Mouse (Mus musculus) forebrain, embryonic 11.5 days (tissue): Measurements from ENCODE around the gene Cacnb4. TPM values are rescaled to one million over a fixed set of nuclear protein-coding genes. Genes with fewer than 3 reads are reported as not detected.

ENCODE experiments used
- ATAC-seq: fragments of 200-750 bp; cut with Nextera tagmentation; replicated peaks from 2 replicates; pipeline ENCODE4 v1.8.0; 2017; ENCODE audit warnings: moderate TSS enrichment; ENCODE audit not compliant: low FRiP score
- DNase-seq: peaks from one replicate; pipeline ENCODE4 v3.0.0-alpha.2; 2017; ENCODE audit warnings: low spot score
- H3K27ac ChIP-seq: fragments of 300-500 bp; sonication (generic); 2 replicates; pipeline ENCODE4 v1.5.1; 2014; ENCODE audit warnings: low read depth, low read length
- H3K27me3 ChIP-seq: fragments of 300-500 bp; sonication (generic); 2 replicates; pipeline ENCODE4 v1.6.1; 2014; ENCODE audit warnings: mild to moderate bottlenecking, low read length, mixed read lengths; ENCODE audit not compliant: control insufficient read depth, insufficient read depth
- H3K36me3 ChIP-seq: fragments of 300-500 bp; sonication (generic); 2 replicates; pipeline ENCODE4 v1.6.1; 2014; ENCODE audit warnings: mild to moderate bottlenecking, low read length, moderate library complexity, mixed read lengths; ENCODE audit not compliant: control insufficient read depth, insufficient read depth
- H3K4me1 ChIP-seq: fragments of 300-500 bp; sonication (generic); replicated peaks from 2 replicates; pipeline ENCODE4 v1.6.1; 2014; ENCODE audit warnings: low read length, mixed read lengths; ENCODE audit not compliant: control insufficient read depth, insufficient read depth
- H3K4me2 ChIP-seq: fragments of 300-500 bp; sonication (generic); 2 replicates; pipeline ENCODE4 v1.6.1; 2014; ENCODE audit warnings: low read depth, mild to moderate bottlenecking, low read length, moderate library complexity, mixed read lengths; ENCODE audit not compliant: severe bottlenecking
- H3K4me3 ChIP-seq: fragments of 300-500 bp; sonication (generic); 2 replicates; pipeline ENCODE4 v1.5.1; 2014; ENCODE audit warnings: low read depth, low read length
- H3K9ac ChIP-seq: fragments of 300-500 bp; sonication (generic); 2 replicates; pipeline ENCODE4 v1.6.1; 2014; ENCODE audit warnings: low read length
- H3K9me3 ChIP-seq: fragments of 300-500 bp; sonication (generic); 2 replicates; pipeline ENCODE4 v1.6.1; 2016; ENCODE audit warnings: low read length, mixed read lengths; ENCODE audit not compliant: control insufficient read depth
- WGBS: fragments of 180-500 bp; shearing (Covaris S2); extraction: QIAGEN DNeasy Blood & Tissue Kit; methylation state at CpG from one replicate; pipeline ENCODE4 v1.1.7; 2014; 5-methylcytosine and 5-hydroxymethylcytosine counted together
- polyA plus RNA-seq: library from polyadenylated mRNA; unstranded; fragments of >200 nt; fragmentation: Nextera tagmentation; extraction: Ambion mirVana; gene quantifications from 2 replicates; pipeline ENCODE4 v1.2.1, GENCODE M21; 2014

Gene Cacnb4
- polyA plus RNA-seq, 1 experiment from 2014 or later: 2.6 TPM

DNA sequence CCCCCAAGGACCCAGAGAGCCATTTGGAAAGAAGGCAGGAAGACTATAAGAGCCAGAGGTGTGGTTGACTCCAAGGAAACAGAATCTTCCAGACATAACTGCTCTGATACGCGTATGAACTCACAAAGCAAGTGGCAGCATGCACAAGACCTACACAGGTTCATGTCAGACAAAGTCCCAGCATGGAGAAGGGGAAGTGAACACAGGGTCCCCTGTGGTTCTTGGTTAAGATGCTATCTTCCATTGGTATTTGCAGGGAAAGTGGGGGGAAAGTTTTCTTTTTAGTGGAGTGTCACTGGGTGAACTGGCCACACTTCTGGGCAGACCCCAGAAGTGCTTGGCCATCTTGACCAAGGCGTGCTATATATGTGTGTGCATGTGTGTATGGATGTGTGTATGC lies 128.2 kb downstream of the Cacnb4 start:
- ATAC-seq: no peak
- Histone ChIP-seq H3K4me2 (no peak overlapping the region), H3K9me3 (no peaks in the 10 kb centered on the region), H3K4me3 (no peak overlapping the region), H3K27me3 (no peaks in the 10 kb centered on the region), H3K4me1 (no peaks in the 10 kb centered on the region), H3K9ac (no peak overlapping the region), H3K36me3 (no peaks in the 10 kb centered on the region), H3K27ac (no peak overlapping the region)
- no peak for DNase-seq
- 96% methylated on average over 3 of the region's 3 CpGs for WGBS

DNA sequence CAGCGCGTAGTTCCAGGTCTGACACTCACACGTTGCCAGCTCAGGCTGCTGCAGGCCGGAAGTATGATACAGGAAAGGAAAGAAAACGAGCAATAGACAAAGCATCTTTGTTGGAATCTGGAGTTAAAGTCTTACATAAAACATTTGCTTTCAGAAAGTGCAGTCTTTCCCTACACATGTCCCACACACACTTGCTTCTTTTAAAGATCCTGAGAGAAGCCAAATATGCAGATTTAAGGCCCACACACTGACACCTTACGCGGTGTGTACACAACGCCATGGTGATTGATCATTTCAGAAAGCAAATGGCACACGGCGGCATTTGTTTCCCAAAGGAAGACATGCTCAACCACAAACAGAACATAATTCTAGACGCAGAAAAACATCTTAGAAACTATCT lies 129.3 kb downstream of the Cacnb4 start:
- DNase-seq: no peak
- Histone ChIP-seq H3K4me1 (no peaks in the 10 kb centered on the region; the same call in 1 of the 2 replicates), H3K27ac (no peak overlapping the region), H3K9ac (no peak overlapping the region), H3K4me2 (no peak overlapping the region), H3K36me3 (no peaks in the 10 kb centered on the region), H3K27me3 (no peaks in the 10 kb centered on the region), H3K4me3 (no peak overlapping the region), H3K9me3 (no peaks in the 10 kb centered on the region)
- no peak for ATAC-seq
- WGBS: 91% methylated on average over 11 of the region's 11 CpGs

DNA sequence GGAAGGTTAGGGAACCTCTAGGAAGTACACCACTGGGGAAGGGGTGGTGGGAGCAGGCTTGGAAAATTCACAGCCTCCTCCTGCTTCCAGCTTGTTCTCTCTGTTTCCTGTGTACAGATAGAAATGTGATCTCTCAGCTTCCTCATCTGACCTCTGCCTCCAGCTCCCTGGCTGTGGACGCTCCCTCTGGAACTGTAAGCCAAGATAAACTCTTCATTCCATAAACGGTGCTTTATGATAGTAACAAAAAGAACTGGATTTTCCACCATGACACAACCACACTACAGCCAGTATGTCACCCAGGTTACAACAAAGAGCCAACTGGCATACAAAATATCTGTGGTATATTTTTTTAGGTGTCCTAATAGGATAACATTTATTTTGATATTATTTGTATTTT lies 132.1 kb downstream of the Cacnb4 start:
- 81% methylated on average over 2 of the region's 2 CpGs for WGBS
- H3K4me3 ChIP-seq: no peak overlapping the region
- H3K27me3 ChIP-seq: no peaks in the 10 kb centered on the region
- H3K9me3 ChIP-seq: no peaks in the 10 kb centered on the region
- no peak overlapping the region for H3K9ac ChIP-seq
- no peaks in the 10 kb centered on the region for H3K36me3 ChIP-seq
- ATAC-seq: no peak
- no peak overlapping the region for H3K4me2 ChIP-seq
- H3K27ac ChIP-seq: no peak overlapping the region
- DNase-seq: no peak
- H3K4me1 ChIP-seq: no peaks in the 10 kb centered on the region; the same call in 1 of the 2 replicates

DNA sequence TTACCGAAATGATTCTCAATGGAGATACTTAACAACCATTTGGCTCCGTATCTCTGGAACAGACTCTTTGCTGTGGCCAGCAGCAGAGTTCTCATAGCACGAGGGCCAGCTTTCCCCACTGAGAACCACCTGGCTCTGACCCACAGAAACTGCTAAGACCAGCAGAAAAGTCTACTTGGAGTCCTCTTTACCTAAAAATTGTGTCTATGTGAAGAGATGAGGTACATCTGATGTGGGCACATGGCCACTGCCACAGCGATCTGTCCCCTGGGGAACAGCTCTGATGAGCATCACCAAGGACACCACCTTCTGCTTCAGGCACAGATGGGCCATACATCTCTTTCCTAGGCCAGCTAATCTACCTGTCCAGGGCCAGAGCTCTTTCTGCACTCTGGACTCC lies 135.6 kb downstream of the Cacnb4 start:
- Histone ChIP-seq H3K4me2 (no peak overlapping the region), H3K36me3 (no peaks in the 10 kb centered on the region), H3K27me3 (no peaks in the 10 kb centered on the region), H3K9me3 (no peaks in the 10 kb centered on the region), H3K4me1 (no peaks in the 10 kb centered on the region; the same call in 1 of the 2 replicates), H3K9ac (no peak overlapping the region), H3K4me3 (no peak overlapping the region), H3K27ac (no peak overlapping the region)
- ATAC-seq: no peak
- 94% methylated on average over 4 of the region's 4 CpGs for WGBS
- no peak for DNase-seq

DNA sequence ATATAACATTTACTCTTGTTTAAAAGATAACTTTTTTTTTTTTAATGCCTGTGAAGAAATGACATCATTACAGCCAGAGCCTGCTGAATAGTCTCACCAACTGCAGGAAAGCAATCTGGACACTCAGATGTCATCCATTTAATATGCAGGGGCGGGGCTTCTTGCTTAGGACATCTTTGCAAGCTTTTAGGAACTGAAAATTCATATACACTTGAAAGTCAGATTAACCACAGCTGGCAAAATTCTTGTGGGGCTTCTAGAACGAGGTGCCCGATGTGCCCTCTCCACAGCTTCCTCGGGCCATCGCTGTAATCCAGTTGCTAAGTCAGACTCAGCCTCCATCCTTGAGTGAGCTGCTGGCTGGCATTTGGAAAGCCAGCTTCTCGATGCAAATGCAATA lies 137.3 kb downstream of the Cacnb4 start:
- no peaks in the 10 kb centered on the region for H3K36me3 ChIP-seq
- H3K9ac ChIP-seq: no peak overlapping the region
- no peak overlapping the region for H3K27ac ChIP-seq
- no peaks in the 10 kb centered on the region for H3K9me3 ChIP-seq
- no peak overlapping the region for H3K4me2 ChIP-seq
- WGBS: 86% methylated on average over 6 of the region's 6 CpGs
- DNase-seq (no peak), ATAC-seq (no peak)
- H3K4me1 ChIP-seq: no peaks in the 10 kb centered on the region; the same call in 1 of the 2 replicates
- no peak overlapping the region for H3K4me3 ChIP-seq
- no peaks in the 10 kb centered on the region for H3K27me3 ChIP-seq

DNA sequence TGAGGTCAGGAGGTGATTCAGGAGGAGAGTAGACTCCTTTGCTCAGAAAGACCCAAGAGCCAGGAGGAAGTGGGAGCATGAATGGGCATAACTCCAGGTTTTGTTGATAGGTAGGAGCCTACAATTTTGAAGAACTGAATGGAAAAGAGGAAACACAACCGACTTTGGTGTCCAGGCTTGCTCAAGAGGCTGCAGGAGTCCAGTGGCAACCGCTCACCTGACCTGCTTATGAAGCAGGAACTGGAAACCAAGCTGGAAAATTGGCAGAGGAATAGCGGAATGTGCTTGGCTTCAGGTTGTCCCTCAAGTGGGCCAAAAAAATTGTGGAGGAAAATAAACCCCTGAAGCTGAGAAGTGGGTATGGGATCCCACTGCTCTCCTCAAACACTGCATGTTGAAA lies 139.0 kb downstream of the Cacnb4 start:
- Histone ChIP-seq H3K9ac (no peak overlapping the region), H3K4me2 (no peak overlapping the region), H3K9me3 (no peaks in the 10 kb centered on the region), H3K36me3 (no peaks in the 10 kb centered on the region), H3K27ac (no peak overlapping the region), H3K4me3 (no peak overlapping the region), H3K27me3 (no peaks in the 10 kb centered on the region), H3K4me1 (no peaks in the 10 kb centered on the region)
- WGBS: 96% methylated on average over 3 of the region's 3 CpGs
- ATAC-seq: no peak
- DNase-seq: no peak

DNA sequence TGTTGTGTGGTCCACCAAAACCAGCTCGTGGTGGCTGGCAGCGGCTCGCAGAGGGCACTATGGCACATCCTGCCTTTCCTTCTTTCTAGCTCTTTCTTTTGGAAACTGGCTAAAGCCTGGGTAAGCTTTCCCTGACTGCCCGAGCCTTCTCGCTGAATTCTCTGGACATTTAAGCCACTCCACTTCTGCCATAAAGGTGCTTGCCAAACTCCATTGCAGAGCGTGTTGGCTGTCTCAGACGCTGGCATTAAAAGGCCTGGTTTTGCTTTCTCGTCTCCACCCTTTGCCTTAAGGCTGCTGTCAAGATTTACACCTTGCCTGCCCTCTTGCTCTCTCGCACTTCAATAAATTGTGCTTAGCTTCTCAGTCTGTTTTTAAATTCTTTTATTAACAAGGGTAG lies 139.5 kb downstream of the Cacnb4 start:
- Histone ChIP-seq H3K27ac (no peak overlapping the region), H3K36me3 (no peaks in the 10 kb centered on the region), H3K4me2 (no peak overlapping the region), H3K9ac (no peak overlapping the region), H3K9me3 (no peaks in the 10 kb centered on the region), H3K4me3 (no peak overlapping the region), H3K4me1 (no peaks in the 10 kb centered on the region), H3K27me3 (no peaks in the 10 kb centered on the region)
- DNase-seq (no peak), ATAC-seq (no peak)
- 89% methylated on average over 9 of the region's 9 CpGs for WGBS

GRCm38 (mm10) chr2:52536511-52536910 lies 140.1 kb downstream of the Cacnb4 start:
- no peaks in the 10 kb centered on the region for H3K9me3 ChIP-seq
- DNase-seq (no peak), ATAC-seq (no peak)
- no peak overlapping the region for H3K9ac ChIP-seq
- H3K27ac ChIP-seq: no peak overlapping the region
- no peak overlapping the region for H3K4me2 ChIP-seq
- no peaks in the 10 kb centered on the region for H3K36me3 ChIP-seq
- H3K4me1 ChIP-seq: no peaks in the 10 kb centered on the region
- 85% methylated on average over 4 of the region's 4 CpGs for WGBS
- no peaks in the 10 kb centered on the region for H3K27me3 ChIP-seq
- no peak overlapping the region for H3K4me3 ChIP-seq

- ATAC-seq (no peak), DNase-seq (no peak)
- H3K36me3 ChIP-seq: no peaks in the 10 kb centered on the region
- no peak overlapping the region for H3K4me2 ChIP-seq
- no peaks in the 10 kb centered on the region for H3K27me3 ChIP-seq
- no peak overlapping the region for H3K4me3 ChIP-seq
- no peaks in the 10 kb centered on the region for H3K9me3 ChIP-seq
- H3K4me1 ChIP-seq: no peaks in the 10 kb centered on the region
- 85% methylated on average over 5 of the region's 5 CpGs for WGBS
- no peak overlapping the region for H3K27ac ChIP-seq
- H3K9ac ChIP-seq: no peak overlapping the region
Measured at GRCm38 (mm10) chr2:52533696-52534095, 142.9 kb downstream of the Cacnb4 start.
